ENCODE assay signal across 9 mouse cellular contexts in the genomic region with DNA sequence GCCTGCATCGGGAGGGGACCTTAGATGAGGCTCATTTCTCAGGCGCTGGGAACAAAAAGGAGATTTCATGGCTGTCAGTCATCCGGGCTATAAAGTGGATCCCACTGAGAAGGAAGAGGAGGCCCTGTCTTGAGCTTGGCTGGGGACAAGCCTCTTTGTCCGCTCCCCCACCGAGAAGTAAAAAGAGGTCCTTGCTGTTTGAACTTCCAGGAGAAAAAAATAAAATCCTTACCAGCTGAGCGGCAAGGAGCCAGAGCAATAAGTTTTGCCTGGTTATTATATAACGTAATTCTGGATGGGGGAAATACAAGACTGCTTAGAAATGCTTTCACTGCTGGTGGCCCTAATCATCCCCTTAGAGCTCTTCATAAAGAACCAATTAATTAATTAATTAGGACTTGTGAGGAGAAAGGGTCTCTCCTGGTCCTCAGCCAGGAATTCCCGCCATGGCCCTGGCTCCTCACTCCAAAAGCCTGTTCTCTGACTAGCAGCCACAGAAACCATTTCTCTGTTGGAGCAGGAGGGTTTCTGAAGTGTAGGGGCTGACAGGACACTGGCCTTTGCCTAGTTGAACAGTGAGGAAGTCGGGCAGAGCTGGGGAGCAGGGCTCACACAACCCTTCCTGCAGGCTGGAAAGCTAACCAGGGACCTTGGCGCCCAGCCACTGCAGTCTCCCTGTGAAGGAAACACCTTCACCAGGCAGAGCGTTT.
A peak's percentile ranks its signal among the peaks of the same experiment; 100 is the strongest.
DNase-seq lines count a peak whose midpoint lies in the region; ATAC-seq and TF ChIP-seq lines count a peak whose summit lies in the region.
"Had no signal": no experiment of that assay in that cellular context is flagged by ENCODE, and none has a peak within 500 bp of the region (broad histone marks: within the 10 kb centered on the region; RNA-seq: fewer than 3 reads in every experiment).

No protein-coding gene starts in this region.

- no peak for ATAC-seq in lung, embryonic 14.5 days (ENCODE audit: insufficient read depth)
- ATAC-seq in hindbrain, embryonic 14.5 days (ENCODE audit: low FRiP score), result peak; percentile 72; the same call in 1 of the 2 replicates
- ATAC-seq in neural tube, embryonic 13.5 days (ENCODE audit: low read depth), result peak; percentile 68
- ATAC-seq in erythroid progenitor cell, adult 5-6 weeks (replicated peaks; ENCODE audit: low FRiP score, poor library complexity, severe bottlenecking), result no peak

- no peaks in the 10 kb centered on the region for H3K27me3 ChIP-seq in lung, embryonic 14.5 days (ENCODE audit: insufficient read depth, low read length)
- H3K27me3 ChIP-seq in hindbrain, embryonic 14.5 days (ENCODE audit: control insufficient read depth, insufficient read depth, low read length), result 0 out of 2 replicates have a peak, but pooled peaks cover 7% of the 10 kb centered on the region
- peaks cover 77% of the 10 kb centered on the region for H3K27me3 ChIP-seq in neural tube, embryonic 13.5 days

- no peaks in the 10 kb centered on the region for H3K9me3 ChIP-seq in lung, embryonic 14.5 days (ENCODE audit: low read depth, low read length)
- H3K9me3 ChIP-seq in hindbrain, embryonic 14.5 days (ENCODE audit: control insufficient read depth, low read length), result no peaks in the 10 kb centered on the region
- no peaks in the 10 kb centered on the region for H3K9me3 ChIP-seq in neural tube, embryonic 13.5 days
- H3K9me3 ChIP-seq: megakaryocyte, embryonic 14.5 days had no signal

- no peak overlapping the region for H3K4me3 ChIP-seq in lung, embryonic 14.5 days (ENCODE audit: low read depth, low read length)
- H3K4me3 ChIP-seq in cortical plate, adult 2 months (ENCODE audit: insufficient read depth, low read length), result no peak overlapping the region
- no peak overlapping the region for H3K4me3 ChIP-seq in hindbrain, embryonic 14.5 days (replicated peaks; ENCODE audit: low read length)
- H3K4me3 ChIP-seq in neural tube, embryonic 13.5 days, result no peak overlapping the region
- H3K4me3 ChIP-seq: megakaryocyte, embryonic 14.5 days had no signal

- peak overlapping the region; percentile 15 for H3K27ac ChIP-seq in lung, embryonic 14.5 days (ENCODE audit: low read depth)
- peak overlapping the region; percentile 28; the same call in 1 of the 2 replicates for H3K27ac ChIP-seq in cortical plate, adult 2 months (ENCODE audit: insufficient read depth, low read length)
- no peak overlapping the region; the same call in 1 of the 2 replicates for H3K27ac ChIP-seq in hindbrain, embryonic 14.5 days
- H3K27ac ChIP-seq in neural tube, embryonic 13.5 days (replicated peaks), result peak overlapping the region; percentile 42

- H3K4me2 ChIP-seq in lung, embryonic 14.5 days, result no peak overlapping the region
- no peak overlapping the region for H3K4me2 ChIP-seq in hindbrain, embryonic 14.5 days (replicated peaks)
- H3K4me2 ChIP-seq in neural tube, embryonic 13.5 days, result no peak overlapping the region

- H3K9ac ChIP-seq in lung, embryonic 14.5 days, result no peak overlapping the region
- H3K9ac ChIP-seq in hindbrain, embryonic 14.5 days, result no peak overlapping the region
- no peak overlapping the region for H3K9ac ChIP-seq in neural tube, embryonic 13.5 days

- TF ChIP-seq CTCF in lung, embryonic 14.5 days (IDR thresholded peaks at IDR 0.05; ENCODE audit: low read depth), result no peak
- no peak for TF ChIP-seq CTCF in cortical plate, adult 2 months (IDR thresholded peaks at IDR 0.05; ENCODE audit: extremely low read depth, insufficient read depth, low read length)

- peak; percentile 52 for DNase-seq in lung, embryonic 14.5 days
- DNase-seq in lung, postnatal 10 days, result no peak
- DNase-seq in hindbrain, embryonic 14.5 days (ENCODE audit: low spot score), result peak; percentile 64
- no peak for DNase-seq in yolk sac, embryonic 10.5 days (ENCODE audit: low spot score)
- no peak for DNase-seq in heart, adult 18-20 months

- H3K36me3 ChIP-seq in lung, embryonic 14.5 days (ENCODE audit: insufficient read depth), result no peaks in the 10 kb centered on the region
- H3K36me3 ChIP-seq in hindbrain, embryonic 14.5 days (replicated peaks; ENCODE audit: control insufficient read depth, insufficient read depth), result no peaks in the 10 kb centered on the region
- H3K36me3 ChIP-seq in neural tube, embryonic 13.5 days, result no peaks in the 10 kb centered on the region

- no peak for TF ChIP-seq POLR2A in cortical plate, adult 2 months (IDR thresholded peaks at IDR 0.05; ENCODE audit: extremely low read depth, insufficient read depth, low read length)

- WGBS in lung, embryonic 14.5 days, result 23% methylated on average over 11 of the region's 11 CpGs
- WGBS in hindbrain, embryonic 14.5 days, result 8% methylated on average over 11 of the region's 11 CpGs
- WGBS in neural tube, embryonic 13.5 days, result 9% methylated on average over 11 of the region's 11 CpGs

- peaks cover 10% of the 10 kb centered on the region for H3K4me1 ChIP-seq in lung, embryonic 14.5 days (ENCODE audit: insufficient read depth)
- peaks cover 4% of the 10 kb centered on the region for H3K4me1 ChIP-seq in cortical plate, adult 2 months (ENCODE audit: control insufficient read depth, insufficient read depth, low read length)
- peaks cover 22% of the 10 kb centered on the region; the same call in 1 of the 2 replicates for H3K4me1 ChIP-seq in hindbrain, embryonic 14.5 days (replicated peaks; ENCODE audit: control insufficient read depth, insufficient read depth, low read length)
- H3K4me1 ChIP-seq in neural tube, embryonic 13.5 days (replicated peaks), result peaks cover 37% of the 10 kb centered on the region
- H3K4me1 ChIP-seq: megakaryocyte, embryonic 14.5 days had no signal

Comparison
In these comparisons a context has a peak if more than half of its experiments do, and no peak if none do; other contexts are left out.
1. DNase-seq: peak in lung, embryonic 14.5 days (single experiment) and hindbrain, embryonic 14.5 days (single experiment); none in lung, postnatal 10 days (single experiment), yolk sac, embryonic 10.5 days (single experiment) and heart, adult 18-20 months (0 of 2).
2. ATAC-seq: peak in hindbrain, embryonic 14.5 days (single experiment) and neural tube, embryonic 13.5 days (single experiment); none in lung, embryonic 14.5 days (single experiment) and erythroid progenitor cell, adult 5-6 weeks (single experiment).